Mouse (Mus musculus): ENCODE measurements around the gene Isg20l2. TPM values are rescaled to one million over a fixed set of nuclear protein-coding genes. Genes with fewer than 3 reads are reported as not detected.

Gene Isg20l2
- total RNA-seq, 4 experiments from 2014 or later, result 17.9 to 20.0 (median 19.5) TPM

GRCm38 (mm10) chr3:87980728-87981127, 50.6 kb downstream of the Isg20l2 start:
- no peak for DNase-seq

GRCm38 (mm10) chr3:87981214-87981760, 51.2 kb downstream of the Isg20l2 start:
- DNase-seq, result no peak

- peak; percentile 66 for DNase-seq
Measured at GRCm38 (mm10) chr3:87981894-87982835, 52.1 kb downstream of the Isg20l2 start.

- DNase-seq, result peak; percentile 55
Measured at GRCm38 (mm10) chr3:87982836-87983601, 52.9 kb downstream of the Isg20l2 start.

- no peak for DNase-seq
Measured at GRCm38 (mm10) chr3:87983627-87984026, 53.5 kb downstream of the Isg20l2 start.

- no peak for DNase-seq
Measured at GRCm38 (mm10) chr3:87984094-87984493, 54.0 kb downstream of the Isg20l2 start.

GRCm38 (mm10) chr3:87985505-87986320, 55.6 kb downstream of the Isg20l2 start:
- DNase-seq, result no peak

- peak; percentile 91 for DNase-seq
Measured at GRCm38 (mm10) chr3:87986868-87987267, 56.8 kb downstream of the Isg20l2 start.

- DNase-seq, result no peak
Measured at GRCm38 (mm10) chr3:87987633-87988032, 57.5 kb downstream of the Isg20l2 start.

- DNase-seq, result no peak
Measured at GRCm38 (mm10) chr3:87988068-87988467, 58.0 kb downstream of the Isg20l2 start.

- no peak for DNase-seq
Measured at GRCm38 (mm10) chr3:87989935-87990334, 59.8 kb downstream of the Isg20l2 start.

Other genes with a start within 250 kb of the Isg20l2 start
- 1 to 10 TPM in 1 of 4 experiments, under 1 TPM in 3; 0.32 to 1.6 (median 0.82) TPM for gene Lrrc71, start 181.7 kb upstream of the Isg20l2 start, total RNA-seq (2022)
- gene Ntrk1, start 135.2 kb upstream of the Isg20l2 start, total RNA-seq (2022), result 10 to 100 TPM in 2 of 4 experiments, 1 to 10 TPM in 2; 6.3 to 30.5 (median 13.1) TPM
- 1 to 10 TPM in 2 of 4 experiments, under 1 TPM in 2; 0.32 to 3.7 (median 1.9) TPM for gene Insrr, start 133.4 kb upstream of the Isg20l2 start, total RNA-seq (2022)
- gene Pear1, start 106.0 kb upstream of the Isg20l2 start, total RNA-seq (2022), result 10 to 100 TPM; 26.0 to 35.9 (median 29.7) TPM
- gene Sh2d2a, start 83.6 kb upstream of the Isg20l2 start, total RNA-seq (2022), result under 1 TPM; 0.20 to 0.62 (median 0.32) TPM
- 10 to 100 TPM; 47.5 to 49.4 (median 48.7) TPM for gene Prcc, start 44.7 kb upstream of the Isg20l2 start, total RNA-seq (2022)
- 100 to 1,000 TPM; 163 to 180 (median 172) TPM for gene Hdgf, start 24.0 kb upstream of the Isg20l2 start, total RNA-seq (2022)
- 100 to 1,000 TPM; 121 to 146 (median 131) TPM for gene Mrpl24, start 10.8 kb upstream of the Isg20l2 start, total RNA-seq (2022)
- gene Rrnad1, start 403 bp downstream of the Isg20l2 start, total RNA-seq (2022), result 10 to 100 TPM; 18.6 to 27.6 (median 21.9) TPM
- 1 to 10 TPM in 1 of 4 experiments, under 1 TPM in 2, not detected in 1; 0.31 to 1.0 (median 0.35) TPM for gene Crabp2, start 18.4 kb downstream of the Isg20l2 start, total RNA-seq (2022)
- 10 to 100 TPM in 1 of 4 experiments, 1 to 10 TPM in 3; 4.3 to 14.4 (median 6.8) TPM for gene Nes, start 40.8 kb downstream of the Isg20l2 start, total RNA-seq (2022)
- gene Bcan, start 69.9 kb downstream of the Isg20l2 start, total RNA-seq (2022), result 100 to 1,000 TPM in 2 of 4 experiments, 10 to 100 TPM in 2; 83.1 to 117 (median 106) TPM
- gene Hapln2, start 97.3 kb downstream of the Isg20l2 start, total RNA-seq (2022), result not detected
- gene Gpatch4, start 112.8 kb downstream of the Isg20l2 start, total RNA-seq (2022), result 10 to 100 TPM; 12.9 to 16.6 (median 14.9) TPM
- gene Naxe, start 128.2 kb downstream of the Isg20l2 start, total RNA-seq (2022), result 100 to 1,000 TPM; 150 to 161 (median 155) TPM
- not detected for gene Ttc24, start 148.0 kb downstream of the Isg20l2 start, total RNA-seq (2022)
- 1 to 10 TPM in 1 of 4 experiments, under 1 TPM in 3; 0.61 to 2.3 (median 0.73) TPM for gene Iqgap3, start 151.7 kb downstream of the Isg20l2 start, total RNA-seq (2022)
- gene Mef2d, start 212.1 kb downstream of the Isg20l2 start, total RNA-seq (2022), result 100 to 1,000 TPM in 1 of 4 experiments, 10 to 100 TPM in 3; 82.0 to 111 (median 89.0) TPM